Mouse (Mus musculus) myocyte (in vitro differentiated cells): ENCODE data around the gene Hadhb. TPM values are rescaled to one million over a fixed set of nuclear protein-coding genes. Genes with fewer than 3 reads are reported as not detected.
A peak's percentile ranks its signal among the peaks of the same experiment; 100 is the strongest.

Experiments used
- H3K27me3 ChIP-seq: one replicate; pipeline ENCODE4 v1.6.1; 2011; ENCODE audit not compliant: control insufficient read depth, insufficient read depth, insufficient read length
- H3K36me3 ChIP-seq: one replicate; pipeline ENCODE4 v1.6.1; 2011; ENCODE audit not compliant: control insufficient read depth, insufficient read depth
- H3K4me2 ChIP-seq: one replicate; pipeline ENCODE4 v1.6.1; 2011; ENCODE audit warnings: low read depth, control low read depth
- H3K4me3 ChIP-seq: one replicate; pipeline ENCODE4 v1.5.1; 2011; ENCODE audit warnings: mild to moderate bottlenecking, control low read depth, moderate library complexity
- H3K79me2 ChIP-seq: one replicate; pipeline ENCODE4 v1.6.1; 2011; ENCODE audit not compliant: control insufficient read depth, insufficient read depth
- H3ac ChIP-seq: one replicate; pipeline ENCODE4 v1.6.1; 2011; ENCODE audit not compliant: control insufficient read depth, insufficient read length
- CEBPB ChIP-seq: IDR thresholded peaks from 2 replicates; pipeline ENCODE4 v1.6.1; 2011; ENCODE audit warnings: mild to moderate bottlenecking, moderate library complexity; ENCODE audit not compliant: poor library complexity, insufficient read depth, severe bottlenecking
- E2F4 ChIP-seq: IDR thresholded peaks from one replicate; pipeline ENCODE4 v1.6.1; 2011; ENCODE audit warnings: mild to moderate bottlenecking, control low read depth, moderate library complexity; ENCODE audit not compliant: insufficient read depth
- MAX ChIP-seq: IDR thresholded peaks from one replicate; pipeline ENCODE4 v1.6.1; 2011; ENCODE audit warnings: low read depth, mild to moderate bottlenecking, control low read depth
- MYOD1 ChIP-seq, 3 experiments: IDR thresholded peaks; one replicate each; pipeline ENCODE4 v1.6.1; 2011; ENCODE audit warnings: control low read depth in 2 of 3, low read depth in 2 of 3, mild to moderate bottlenecking in 2 of 3, moderate library complexity in 1 of 3; ENCODE audit not compliant: insufficient read length in 2 of 3, control insufficient read depth in 1 of 3
- MYOG ChIP-seq, 3 experiments: IDR thresholded peaks; one replicate each; pipeline ENCODE4 v1.6.1; 2011; ENCODE audit warnings: control low read depth in 2 of 3, low read depth in 2 of 3, mild to moderate bottlenecking in 2 of 3; ENCODE audit not compliant: insufficient read length in 2 of 3, control insufficient read depth in 1 of 3, insufficient read depth in 1 of 3
- POLR2A ChIP-seq: IDR thresholded peaks from one replicate; pipeline ENCODE4 v1.6.1; 2011; ENCODE audit warnings: low read depth, mild to moderate bottlenecking, control low read depth, moderate library complexity; ENCODE audit not compliant: insufficient read length
- POLR2AphosphoS2 ChIP-seq: IDR thresholded peaks from one replicate; pipeline ENCODE4 v1.6.1; 2011; ENCODE audit warnings: low read depth, control low read depth; ENCODE audit not compliant: insufficient read length
- REST ChIP-seq: IDR thresholded peaks from one replicate; pipeline ENCODE4 v1.6.1; 2011; ENCODE audit warnings: mild to moderate bottlenecking, control low read depth, moderate library complexity; ENCODE audit not compliant: insufficient read depth, insufficient read length
- SRF ChIP-seq: IDR thresholded peaks from one replicate; pipeline ENCODE4 v1.6.1; 2011; ENCODE audit warnings: low read depth; ENCODE audit not compliant: control insufficient read depth, insufficient read length
- TCF12 ChIP-seq: IDR thresholded peaks from one replicate; pipeline ENCODE4 v1.6.1; 2011; ENCODE audit warnings: mild to moderate bottlenecking, control low read depth; ENCODE audit not compliant: poor library complexity, insufficient read depth, severe bottlenecking
- TCF3 ChIP-seq: IDR thresholded peaks from one replicate; pipeline ENCODE4 v1.6.1; 2011; ENCODE audit warnings: low read depth, control low read depth; ENCODE audit not compliant: insufficient read length
- USF1 ChIP-seq: IDR thresholded peaks from one replicate; pipeline ENCODE4 v1.6.1; 2011; ENCODE audit warnings: low read depth, mild to moderate bottlenecking, control low read depth, moderate library complexity
- polyA plus RNA-seq: library from polyadenylated mRNA; unstranded; fragments of >200 nt; fragmentation: generic; extraction: Trizol; gene quantifications from one replicate; pipeline ENCODE4 v1.2.1, GENCODE M21; 2012; ENCODE audit warnings: missing spikeins

Gene Hadhb
- polyA plus RNA-seq, 1 experiment, result 52.3 TPM

GRCm38 (mm10) chr5:30231891-30232270 lies 76.8 kb downstream of the Hadhb start:
- no peak for TF ChIP-seq CEBPB
- Histone ChIP-seq H3K27me3 (no peaks in the 10 kb centered on the region), H3K36me3 (no peaks in the 10 kb centered on the region), H3K4me2 (peak overlapping the region; percentile 70), H3K4me3 (peak overlapping the region; percentile 64), H3K79me2 (peaks cover 50% of the 10 kb centered on the region), H3ac (peak overlapping the region; percentile 68)

GRCm38 (mm10) chr5:30232271-30232971 lies 77.4 kb downstream of the Hadhb start, which contains the start of gene Selenoi:
Selenoi (plus strand) TSS chr5:30232581.
- TF ChIP-seq POLR2AphosphoS2 (peak; percentile 96), MYOG (IDR thresholded peaks at IDR 0.05; ENCODE audit: control insufficient read depth in 1 of 3, insufficient read depth in 1 of 3, insufficient read length in 2 of 3, low read depth in 2 of 3) (peak in 1 of 3 experiments; percentile 2), REST (no peak), POLR2A (peak; percentile 93)
- Histone ChIP-seq H3K4me3 (peak within 1 kb of the TSS; percentile 64), H3K79me2 (peaks cover 56% of the 10 kb centered on the region), H3K4me2 (peak within 1 kb of the TSS; percentile 99), H3K27me3 (no peaks in the 10 kb centered on the region), H3K36me3 (no peaks in the 10 kb centered on the region), H3ac (peak within 1 kb of the TSS; percentile 68)

DNA sequence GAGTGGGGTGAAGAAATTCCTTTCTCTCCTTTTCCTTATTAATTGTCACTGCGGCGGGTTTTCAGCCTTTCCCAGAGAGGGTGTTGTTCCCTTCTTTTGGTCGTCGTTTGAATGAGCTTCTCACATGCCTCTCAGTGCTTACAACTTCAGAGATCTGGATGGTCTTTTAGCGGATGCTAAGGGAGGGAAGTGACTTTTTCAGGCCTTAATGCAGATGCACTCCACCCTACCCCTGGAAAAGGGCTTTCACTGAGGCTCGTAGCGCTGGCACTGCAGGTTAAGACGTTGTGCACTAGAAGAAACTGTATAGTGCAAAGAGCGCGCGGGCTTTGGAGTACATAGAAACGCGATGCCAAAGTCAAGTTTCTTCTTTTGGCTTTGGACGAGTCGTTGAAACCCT lies 78.0 kb downstream of the Hadhb start:
- TF ChIP-seq USF1, result no peak
- no peak for TF ChIP-seq MAX
- Histone ChIP-seq H3K79me2 (peaks cover 62% of the 10 kb centered on the region), H3K4me3 (peak overlapping the region; percentile 64), H3ac (peak overlapping the region; percentile 68), H3K27me3 (no peaks in the 10 kb centered on the region), H3K4me2 (peak overlapping the region; percentile 99), H3K36me3 (no peaks in the 10 kb centered on the region)

DNA sequence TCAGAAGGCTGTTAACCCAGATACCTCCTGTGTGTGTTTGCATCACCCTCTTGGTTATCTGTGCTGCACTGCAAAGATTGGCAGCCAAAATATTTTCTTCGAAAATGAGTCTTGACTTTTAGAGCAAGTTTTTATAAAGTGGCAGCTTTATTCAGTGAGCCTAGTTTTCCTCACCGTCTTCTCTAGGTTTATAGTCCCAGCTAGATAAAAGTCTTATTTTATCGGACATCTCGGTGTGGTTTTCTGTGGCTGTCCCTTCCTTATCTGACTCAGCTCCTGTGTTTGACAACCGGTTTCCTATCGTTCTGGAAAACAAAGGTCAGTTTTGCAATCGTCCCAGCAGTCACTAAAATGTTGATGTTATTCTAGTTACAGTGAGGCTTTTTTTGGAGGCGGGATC lies 78.9 kb downstream of the Hadhb start:
- Histone ChIP-seq H3K27me3 (no peaks in the 10 kb centered on the region), H3K4me2 (peak overlapping the region; percentile 99), H3ac (no peak overlapping the region), H3K79me2 (peaks cover 71% of the 10 kb centered on the region), H3K4me3 (peak overlapping the region; percentile 64), H3K36me3 (no peaks in the 10 kb centered on the region)
- TF ChIP-seq SRF (no peak), REST (no peak), TCF12 (no peak), TCF3 (no peak), POLR2A (no peak), MYOG (IDR thresholded peaks at IDR 0.05; ENCODE audit: control insufficient read depth in 1 of 3, insufficient read depth in 1 of 3, insufficient read length in 2 of 3, low read depth in 2 of 3) (no peak), CEBPB (no peak), POLR2AphosphoS2 (no peak), USF1 (no peak), MYOD1 (IDR thresholded peaks at IDR 0.05; ENCODE audit: control insufficient read depth in 1 of 3, insufficient read length in 2 of 3, low read depth in 2 of 3) (no peak), MAX (no peak), E2F4 (no peak)

Other genes with a start within 250 kb of the Hadhb start
- gene Il6, start 142.1 kb upstream of the Hadhb start, polyA plus RNA-seq, result 1.5 TPM
- 39.4 TPM for gene Tyms, start 81.6 kb upstream of the Hadhb start, polyA plus RNA-seq
- 0.12 TPM for gene Garem2, start 50.1 kb upstream of the Hadhb start, polyA plus RNA-seq
- 0.08 TPM for gene 3110082J24Rik, start 49.2 kb upstream of the Hadhb start, polyA plus RNA-seq
- gene Hadha, start 86 bp upstream of the Hadhb start, polyA plus RNA-seq, result 119 TPM
- 0.22 TPM for gene Adgrf3, start 50.5 kb downstream of the Hadhb start, polyA plus RNA-seq
- 11.1 TPM for gene Selenoi, start 77.3 kb downstream of the Hadhb start, polyA plus RNA-seq
- 0.01 TPM for gene Drc1, start 126.1 kb downstream of the Hadhb start, polyA plus RNA-seq